Mouse (Mus musculus) granulocyte monocyte progenitor cell, adult 5-6 weeks (primary cell): ENCODE measurements around the gene Olfr324. TPM values are rescaled to one million over a fixed set of nuclear protein-coding genes. Genes with fewer than 3 reads are reported as not detected.

Source experiments
- ATAC-seq: replicated peaks from 2 replicates; pipeline ENCODE4 v1.8.0; 2016; ENCODE audit warnings: mild to moderate bottlenecking, moderate TSS enrichment, inconsistent platforms; ENCODE audit not compliant: poor library complexity, severe bottlenecking
- total RNA-seq, 2 experiments: library from RNA; stranded (forward) in 1 of 2; stranded (reverse) in 1 of 2; fragments of 200-712, 200-1000 nt in 1 of 2; fragments of >200 nt in 1 of 2; fragmentation: Nextera tagmentation in 1 of 2; gene quantifications; 2 replicates each; pipeline ENCODE4 v1.2.3; 2014 to 2017

Olfr324 gene
- not detected in 2 replicates for total RNA-seq (2014; fragmentation: Nextera tagmentation)
- not detected in 2 replicates for total RNA-seq (2017)

DNA sequence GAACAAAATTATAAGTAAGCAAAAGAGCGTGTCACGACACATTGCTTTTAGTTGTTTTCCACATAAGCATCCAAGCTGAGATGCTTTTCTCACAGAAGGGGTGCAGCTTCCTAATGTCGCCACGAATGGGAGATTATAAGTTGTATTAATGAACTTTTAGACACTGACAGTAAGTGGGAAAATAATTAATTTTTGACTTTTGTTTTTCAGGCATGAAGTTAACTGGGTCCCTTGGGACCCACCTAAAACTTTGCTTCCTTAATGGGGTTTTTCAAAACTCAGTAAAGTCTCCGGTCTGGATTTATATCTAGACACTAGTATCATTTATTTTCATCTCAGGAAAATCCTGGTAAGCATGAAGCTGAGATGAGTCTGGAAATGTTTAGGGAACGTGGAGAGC, at the start of gene Olfr324:
Olfr324 (plus strand) TSS at position 301 of the 400 bp plus-strand sequence.
- ATAC-seq: no peak

DNA sequence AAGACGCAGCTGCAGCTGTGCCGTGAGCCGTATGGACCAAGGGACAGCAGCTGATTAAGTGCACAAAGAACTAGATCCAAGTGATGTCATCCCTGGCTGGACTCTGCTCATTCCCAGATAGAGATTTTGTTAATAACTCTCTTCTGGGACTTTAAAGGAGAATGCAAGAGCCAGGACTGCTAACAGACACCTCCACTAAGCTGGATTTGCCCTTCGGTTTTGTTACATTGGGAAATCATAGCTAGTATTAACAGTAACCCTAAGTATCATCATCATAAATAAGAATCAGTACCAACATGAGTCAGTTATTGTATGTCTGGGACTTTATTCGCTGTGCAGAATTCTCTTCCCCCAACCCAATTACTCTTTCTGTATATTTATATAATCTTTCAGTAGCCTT, 48.6 kb upstream of the Olfr324 start, which contains the start of gene Olfr329-ps:
Olfr329-ps (minus strand) TSS at position 101 of the 400 bp plus-strand sequence.
- ATAC-seq: no peak

DNA sequence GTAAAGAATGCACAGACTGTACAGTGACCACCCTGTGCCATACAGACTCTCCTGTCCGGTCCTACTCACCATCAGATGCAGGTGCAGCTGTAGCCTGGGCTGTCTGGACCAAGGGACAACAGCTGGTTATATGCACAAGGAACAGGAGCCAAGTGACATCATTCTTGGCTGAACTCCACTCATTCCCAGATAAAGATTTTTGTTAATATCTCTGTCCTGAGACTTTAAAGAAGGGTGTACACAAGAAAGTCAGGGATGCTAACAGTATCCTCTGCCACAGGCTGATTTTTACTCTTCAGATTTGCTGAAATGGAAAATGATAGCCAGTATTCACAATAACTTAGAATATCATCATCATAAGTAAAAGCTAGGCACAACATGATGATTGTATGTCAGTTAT, 39.4 kb upstream of the Olfr324 start, which contains the start of gene Olfr328:
Olfr328 (minus strand) TSS at position 101 of the 400 bp plus-strand sequence.
- ATAC-seq: no peak

DNA sequence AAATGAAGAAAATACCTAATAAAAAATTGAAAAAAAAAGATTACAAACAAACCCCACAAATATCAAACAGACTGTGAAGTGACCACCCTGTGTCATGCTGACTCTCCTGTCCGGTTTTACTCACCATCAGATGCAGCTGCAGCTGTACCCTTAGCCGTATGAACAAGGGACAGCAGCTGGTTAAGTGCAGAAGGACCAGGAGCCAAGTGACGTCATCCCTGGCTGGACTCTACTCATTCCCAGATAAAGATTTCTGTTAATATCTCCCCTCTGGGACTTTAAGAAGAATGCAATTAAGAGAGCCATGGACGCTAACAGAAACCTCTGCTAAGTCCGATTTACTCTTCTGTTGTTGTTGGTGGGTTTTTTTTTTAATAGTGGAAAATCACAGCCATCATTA, 24.5 kb upstream of the Olfr324 start, which contains the start of gene Olfr224:
Olfr224 (minus strand) TSS at position 149 of the 400 bp plus-strand sequence.
- no peak for ATAC-seq

DNA sequence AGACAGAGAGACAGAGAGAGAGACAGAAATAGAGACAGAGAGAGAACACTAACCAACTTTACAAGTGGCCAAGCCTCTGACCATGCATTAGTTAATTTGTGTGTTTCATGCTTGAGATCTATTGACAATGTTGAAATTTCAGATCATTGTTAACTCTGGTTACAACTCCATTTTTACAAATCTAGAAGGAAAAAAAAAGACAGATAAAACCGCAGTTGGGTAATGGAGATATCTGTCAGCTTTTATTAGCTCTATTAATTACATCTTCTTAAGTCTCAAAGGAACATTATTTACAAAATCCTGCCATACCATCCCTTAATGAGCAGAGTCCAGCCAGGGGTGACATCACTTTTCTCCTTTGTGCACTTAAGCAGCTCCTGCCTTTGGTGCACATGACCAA, 17.5 kb upstream of the Olfr324 start, which contains the start of gene Olfr325:
Olfr325 (plus strand) TSS at position 301 of the 400 bp plus-strand sequence.
- no peak for ATAC-seq

DNA sequence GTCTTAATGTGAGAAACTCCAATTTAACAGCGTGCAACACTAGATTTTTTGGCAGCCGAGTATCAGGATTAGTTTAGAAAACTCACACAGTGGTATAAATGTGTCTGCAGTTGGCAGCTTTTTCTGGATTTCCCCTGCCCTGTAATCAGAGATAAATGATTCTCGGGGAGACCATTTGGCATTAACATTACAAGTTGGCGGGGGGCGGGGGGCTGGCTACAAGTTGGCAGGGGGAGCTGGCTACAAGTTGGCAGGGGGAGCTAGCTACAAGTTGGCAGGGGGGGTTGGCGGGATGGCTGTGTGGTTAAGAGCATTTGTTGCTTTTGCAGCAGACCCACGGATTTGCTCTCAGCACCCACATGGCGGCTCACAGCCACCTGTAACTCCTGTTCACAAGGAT, 16.3 kb upstream of the Olfr324 start:
- no peak for ATAC-seq

DNA sequence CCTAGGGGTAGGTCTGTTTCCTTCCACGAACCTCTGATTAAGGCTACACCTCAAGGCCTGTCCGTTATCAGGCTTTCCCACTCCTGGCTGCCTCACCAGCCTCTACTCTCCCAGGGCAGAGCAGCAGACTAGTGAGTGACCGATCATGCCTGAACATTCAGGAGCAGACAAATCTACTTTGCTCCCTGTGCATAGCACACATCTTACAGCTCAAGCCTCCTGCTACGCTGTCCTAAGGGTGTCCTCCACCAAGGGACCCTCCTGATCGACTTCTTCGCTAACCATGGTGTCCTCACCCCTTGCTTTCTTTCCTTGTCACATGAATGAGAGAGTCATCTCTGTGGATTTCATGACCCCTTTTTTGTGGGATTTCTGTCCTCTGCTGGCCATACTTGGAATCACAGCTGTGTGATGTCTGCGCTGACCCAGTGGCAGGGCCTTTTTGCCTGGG, 7.0 kb upstream of the Olfr324 start:
- no peak for ATAC-seq

DNA sequence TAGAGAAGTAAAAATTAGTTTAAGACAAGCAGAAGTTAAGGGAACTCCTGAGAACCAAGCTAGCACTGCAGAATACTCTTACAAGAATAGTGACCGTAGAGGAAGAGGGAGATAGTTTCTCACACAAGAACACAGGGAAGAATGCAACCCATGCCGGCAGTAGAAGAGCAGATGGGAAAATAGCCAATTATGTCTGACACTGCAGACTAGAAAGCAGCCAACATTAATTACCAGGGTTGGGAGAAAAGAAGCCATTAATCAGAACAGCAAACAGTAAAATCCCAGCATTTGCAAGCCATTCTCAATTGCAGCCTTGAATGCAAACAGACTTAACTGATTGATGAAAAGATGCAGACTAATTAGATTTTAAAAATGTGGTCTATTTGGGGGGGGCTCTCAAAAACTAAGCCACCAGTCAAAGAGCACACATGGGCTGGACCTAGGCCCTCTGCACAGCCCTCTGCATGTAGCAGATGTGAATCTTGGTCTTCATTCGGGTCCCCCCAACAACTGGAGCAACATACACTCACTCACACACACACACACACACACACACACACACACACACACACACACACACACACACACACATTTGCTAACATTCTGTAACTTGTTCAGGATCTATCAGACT, 6.2 kb upstream of the Olfr324 start:
- ATAC-seq: no peak

DNA sequence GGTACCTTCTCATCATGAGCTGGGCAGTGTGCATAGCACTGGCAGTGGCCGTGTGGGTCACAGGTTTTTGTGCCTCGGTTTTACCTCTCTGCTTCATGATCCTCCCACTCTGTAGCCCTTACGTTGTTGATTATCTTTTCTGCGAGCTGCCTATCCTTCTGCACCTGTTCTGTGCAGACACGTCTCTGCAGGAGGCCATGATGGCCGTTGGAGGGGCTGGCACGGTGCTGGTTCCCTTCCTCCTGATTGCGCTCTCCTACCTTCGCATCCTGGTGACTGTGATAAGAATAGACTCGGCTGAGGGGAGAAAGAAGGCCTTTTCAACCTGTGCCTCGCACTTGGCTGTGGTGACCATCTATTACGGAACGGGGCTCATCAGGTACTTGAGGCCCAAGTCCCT, 2.9 kb downstream of the Olfr324 start:
- no peak for ATAC-seq

DNA sequence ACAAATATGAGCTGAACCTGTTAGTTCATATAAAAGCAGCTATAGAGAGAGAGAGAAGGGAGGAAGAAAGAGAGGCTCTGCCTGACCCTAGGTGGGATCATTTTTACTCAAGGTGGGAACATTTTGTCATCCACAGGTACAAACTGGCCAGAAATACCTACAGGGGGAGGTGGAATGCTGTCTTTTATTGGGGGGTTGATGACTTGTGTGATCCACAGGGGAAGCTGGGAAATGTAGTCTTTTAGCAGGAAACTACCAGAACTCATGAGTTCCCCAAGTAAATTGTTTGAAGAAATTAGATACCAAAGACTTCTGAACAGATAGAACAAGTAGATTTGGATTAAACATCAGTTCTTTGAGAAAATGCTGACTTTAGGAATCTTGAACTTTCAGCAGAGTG, 7.1 kb downstream of the Olfr324 start:
- no peak for ATAC-seq

DNA sequence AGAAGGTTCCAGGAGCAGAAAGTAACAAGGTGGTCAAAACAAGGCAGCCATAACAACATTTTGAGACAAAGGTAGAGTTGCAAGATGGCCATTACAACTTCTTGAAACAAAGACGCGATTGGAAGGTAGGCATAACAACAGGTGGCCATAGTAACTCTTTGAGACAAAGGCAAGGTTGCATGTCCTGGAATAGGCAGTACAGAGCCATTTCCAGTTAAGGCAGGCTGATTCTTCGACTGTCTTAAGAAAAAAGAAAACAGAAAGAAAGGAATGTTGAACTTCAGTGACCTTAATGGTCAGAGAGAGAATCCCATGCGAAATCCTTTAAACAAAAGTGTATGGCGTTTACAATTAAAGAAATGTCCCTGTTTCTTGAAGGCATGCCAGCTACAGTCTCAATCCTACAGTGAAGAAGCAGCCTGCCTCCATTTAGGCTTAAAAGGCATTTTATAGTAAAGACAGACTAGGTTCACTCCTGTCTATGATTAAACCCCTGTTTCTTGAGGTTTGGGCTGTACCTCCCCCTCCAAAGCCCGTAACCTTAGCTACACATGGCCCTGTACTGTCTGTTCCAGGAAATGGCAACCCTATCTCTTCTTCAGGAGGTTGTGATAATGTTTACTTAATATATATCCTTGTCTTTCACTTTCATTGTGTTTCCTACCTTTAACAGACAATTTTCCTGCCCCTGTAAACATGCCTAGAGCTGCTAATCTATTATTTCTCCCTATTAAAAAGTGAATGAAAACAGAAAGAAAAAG, 8.1 kb downstream of the Olfr324 start:
- no peak for ATAC-seq

DNA sequence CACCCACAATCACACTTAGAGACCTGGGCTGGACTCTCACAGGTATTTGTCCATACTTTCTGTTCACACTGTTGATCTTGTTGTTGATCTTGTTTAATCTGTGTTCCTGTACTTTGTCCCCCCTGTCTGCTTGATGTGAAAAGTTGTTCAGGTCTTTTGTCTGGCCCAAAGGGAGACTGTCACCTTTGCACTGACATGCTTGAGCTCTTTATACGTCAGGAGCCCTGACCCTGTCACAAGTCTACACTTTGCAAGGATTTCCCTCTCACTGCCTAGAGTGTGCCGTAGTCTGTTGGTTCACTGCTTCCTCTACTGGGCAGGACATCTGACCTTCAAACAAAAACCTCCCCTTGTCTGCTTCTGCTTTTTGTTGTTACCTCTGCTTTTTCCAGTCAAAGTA, 9.8 kb downstream of the Olfr324 start:
- no peak for ATAC-seq

DNA sequence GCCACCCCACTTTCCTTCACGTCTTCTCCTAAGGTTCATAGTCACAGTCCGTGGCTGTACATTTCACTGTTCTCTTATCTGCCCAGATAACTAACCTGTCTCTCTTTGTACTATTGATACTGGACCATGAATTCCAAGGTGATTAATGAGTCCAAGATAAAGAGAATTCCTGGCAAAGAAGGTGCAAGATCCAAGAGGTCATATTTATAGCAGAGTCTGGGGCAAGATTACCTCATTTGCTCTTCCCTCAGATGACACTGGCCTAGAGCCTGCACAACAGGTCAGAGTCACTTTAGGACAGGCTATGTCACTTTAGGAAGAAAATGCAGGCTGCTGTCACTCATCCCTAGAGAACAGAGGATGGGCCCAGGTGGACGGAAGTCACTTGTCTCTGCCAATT, 10.3 kb downstream of the Olfr324 start:
- no peak for ATAC-seq

DNA sequence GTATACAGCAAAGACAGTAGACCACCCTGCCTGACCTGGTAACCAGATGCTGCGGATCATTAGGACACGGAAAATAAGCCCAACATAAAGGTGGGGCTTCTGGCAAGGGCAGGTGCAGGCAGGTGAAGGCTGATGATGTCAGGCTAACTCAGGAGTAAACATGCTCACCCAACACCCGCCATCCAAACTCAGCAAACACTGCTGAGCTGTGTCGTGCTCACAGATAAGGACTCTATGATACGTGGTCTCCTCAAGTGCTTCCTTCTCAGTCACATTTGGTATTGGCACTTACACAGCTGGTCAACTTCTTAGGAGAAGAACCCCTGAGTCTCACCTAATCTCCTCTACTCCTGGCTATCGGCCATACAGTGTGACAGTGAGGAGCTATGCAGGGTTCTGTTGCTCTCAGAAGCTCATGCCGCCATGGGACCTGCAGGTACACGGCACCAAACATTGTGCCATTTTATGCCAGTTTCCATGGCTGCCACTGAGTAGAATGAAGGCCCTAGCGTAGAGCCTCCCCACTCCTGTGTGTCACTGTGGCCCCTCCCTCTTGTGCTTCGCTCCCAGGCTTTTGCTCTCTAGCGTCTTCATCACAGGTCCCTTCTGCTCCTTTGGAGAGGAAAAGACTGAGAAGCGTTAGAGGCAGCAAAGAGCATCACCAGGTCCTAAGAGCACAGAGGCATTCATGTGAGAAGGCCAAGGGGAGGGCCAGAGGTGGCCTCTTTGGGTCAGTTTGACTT, 11.4 kb downstream of the Olfr324 start:
- ATAC-seq: no peak

DNA sequence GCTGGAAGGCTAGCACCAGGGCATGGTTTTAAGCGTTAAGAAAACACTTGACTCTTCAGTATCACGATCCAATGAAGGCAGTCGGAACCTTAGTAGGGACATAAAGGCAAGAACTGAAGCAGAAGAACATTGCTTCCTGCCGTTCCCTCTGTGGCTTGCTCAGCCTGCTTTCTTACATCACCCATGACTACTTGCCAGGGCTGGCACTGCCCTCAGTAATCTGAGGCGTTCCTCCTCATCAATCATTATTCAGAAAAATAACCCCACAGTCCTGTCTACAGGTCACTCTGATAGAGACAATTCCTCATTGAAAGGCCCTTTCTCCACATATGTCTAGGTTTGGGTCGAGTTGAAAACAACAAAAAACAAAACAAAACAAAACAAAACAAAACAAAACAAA, 12.1 kb downstream of the Olfr324 start:
- no peak for ATAC-seq

DNA sequence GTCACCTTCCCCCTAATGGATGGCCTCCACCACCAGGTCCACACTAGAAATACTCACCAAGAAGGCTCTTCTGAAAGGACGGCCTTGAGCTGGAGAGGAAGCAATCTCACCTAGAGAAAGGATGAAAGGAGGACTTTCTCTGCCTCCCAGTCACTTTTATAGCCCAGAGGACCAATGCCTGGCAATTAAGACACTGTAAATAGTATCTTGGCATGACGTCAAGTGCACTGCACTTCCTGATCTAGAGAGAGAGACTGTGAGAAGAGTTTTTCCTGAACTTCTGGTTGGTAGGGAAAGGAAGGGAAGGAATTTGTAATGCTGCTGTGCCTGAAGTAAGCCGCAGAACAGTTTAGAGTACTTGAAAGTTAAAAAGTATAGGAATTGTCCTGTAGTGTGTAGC, 18.4 kb downstream of the Olfr324 start:
- ATAC-seq: no peak

DNA sequence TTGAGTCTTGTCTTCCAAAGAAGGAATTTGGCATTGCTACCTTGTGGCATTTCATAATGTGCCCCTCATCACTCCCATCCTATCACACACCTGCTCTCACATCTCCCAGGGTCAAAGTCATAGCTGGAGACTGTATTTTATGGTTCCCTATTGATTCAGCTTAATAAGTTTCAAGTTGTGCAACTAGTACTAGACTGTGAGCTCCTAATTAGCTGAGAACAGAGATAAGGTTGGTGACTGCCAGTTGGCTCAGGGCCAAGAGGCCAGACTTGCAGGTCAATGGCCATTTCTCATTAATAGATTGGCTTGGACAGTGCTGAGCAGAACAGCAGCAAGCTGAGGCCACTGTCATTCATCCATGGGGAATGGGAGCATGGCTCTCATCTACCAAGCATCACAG, 19.6 kb downstream of the Olfr324 start:
- no peak for ATAC-seq

DNA sequence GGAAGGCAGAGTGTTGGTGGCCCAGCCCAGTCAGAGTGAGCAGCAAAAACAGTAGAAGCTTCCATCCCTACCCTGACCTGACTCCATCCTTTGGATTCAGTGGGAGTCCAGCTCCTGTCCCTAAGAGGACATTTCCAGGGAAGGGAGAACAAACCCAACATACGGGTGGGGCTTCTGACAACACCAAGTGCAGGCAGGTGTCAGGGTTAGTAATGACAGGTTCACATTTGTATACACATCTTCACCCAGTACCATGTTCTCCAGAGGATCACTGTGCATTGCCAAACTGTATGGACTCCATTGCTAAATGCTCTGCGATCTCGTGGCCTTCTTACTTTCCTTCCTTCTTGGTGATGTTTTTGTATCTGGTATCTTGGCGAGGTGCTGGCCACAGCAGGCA, 21.1 kb downstream of the Olfr324 start, which contains the start of gene 2210407C18Rik:
2210407C18Rik (minus strand) TSS at position 101 of the 400 bp plus-strand sequence.
- no peak for ATAC-seq

DNA sequence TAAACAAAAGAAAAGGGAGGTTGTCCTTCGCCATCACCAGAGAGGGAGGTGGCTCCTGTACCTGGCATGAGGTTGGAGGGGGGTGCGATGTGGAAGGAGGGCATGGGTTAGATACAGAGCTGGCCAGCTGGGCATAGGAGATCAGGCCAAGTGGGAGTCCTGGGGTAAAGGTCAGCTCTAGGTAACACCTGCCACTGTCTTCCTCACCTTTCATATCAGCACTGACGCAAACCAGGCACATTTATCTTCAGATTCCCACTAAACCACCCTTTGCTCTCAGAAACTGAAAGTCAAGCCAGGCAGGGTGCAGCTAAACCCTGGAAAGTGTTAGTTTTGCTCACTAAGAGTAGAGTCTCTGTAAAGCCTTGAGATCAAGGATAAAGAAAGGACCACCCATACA, 23.5 kb downstream of the Olfr324 start:
- no peak for ATAC-seq

DNA sequence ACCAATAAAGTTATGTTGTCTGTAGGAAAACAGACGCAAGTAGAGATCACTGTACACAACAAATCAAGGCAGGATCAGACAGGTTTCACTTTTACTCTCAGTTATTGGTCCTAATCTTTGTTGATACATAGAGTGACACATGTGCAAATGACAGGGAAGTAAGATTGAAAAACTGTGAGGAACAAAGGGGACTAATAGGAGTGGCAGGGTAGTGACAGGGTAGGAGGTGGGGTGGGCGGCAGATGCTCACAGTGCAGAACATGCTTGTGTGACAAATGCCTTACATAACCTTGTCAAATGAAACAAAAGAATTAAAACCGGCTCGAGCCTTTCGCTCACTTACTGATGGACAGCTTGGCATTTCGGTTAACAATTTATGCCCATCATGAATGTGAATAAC, 23.9 kb downstream of the Olfr324 start:
- no peak for ATAC-seq

DNA sequence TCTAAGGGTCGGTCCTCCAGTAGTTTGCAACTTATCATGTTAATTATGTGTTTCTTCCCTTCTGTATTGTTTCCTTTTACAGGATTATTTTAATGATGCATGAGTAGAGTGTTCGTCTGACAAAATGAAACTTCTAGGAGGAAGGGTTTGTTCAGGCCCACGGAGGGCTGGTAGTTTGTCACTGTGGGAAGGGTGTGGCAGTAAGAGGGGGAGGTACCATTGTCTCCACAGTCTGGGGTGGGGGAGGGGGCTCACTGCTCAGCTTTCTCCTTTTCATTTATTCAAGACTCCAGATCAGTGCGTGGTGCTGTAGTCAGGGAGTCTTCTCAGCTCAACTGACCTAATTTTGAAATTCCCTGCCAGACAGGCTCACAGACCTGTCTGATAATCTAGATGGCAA, 31.2 kb downstream of the Olfr324 start:
- ATAC-seq: peak; percentile 52; the same call in 1 of the 2 replicates
